Mouse (Mus musculus) intestine, embryonic 16.5 days (tissue): ENCODE results near the gene Scaf11. TPM values are rescaled to one million over a fixed set of nuclear protein-coding genes. Genes with fewer than 3 reads are reported as not detected.

Experiments
- ATAC-seq: fragments of 200-750 bp; cut with Nextera tagmentation; 2 replicates; pipeline ENCODE4 v1.8.0; 2017; ENCODE audit warnings: moderate TSS enrichment, moderate library complexity
- H3K27ac ChIP-seq: fragments of 300-500 bp; sonication (generic); 2 replicates; pipeline ENCODE4 v1.5.1; 2014; ENCODE audit warnings: mild to moderate bottlenecking, low read length
- H3K27me3 ChIP-seq: fragments of 300-500 bp; sonication (generic); replicated peaks from 2 replicates; pipeline ENCODE4 v1.6.1; 2014; ENCODE audit warnings: low read length, control low read depth, mixed read lengths; ENCODE audit not compliant: control insufficient read depth, insufficient read depth
- H3K36me3 ChIP-seq: fragments of 300-500 bp; sonication (generic); 2 replicates; pipeline ENCODE4 v1.6.1; 2014; ENCODE audit warnings: low read length, control low read depth; ENCODE audit not compliant: control insufficient read depth, insufficient read depth
- H3K4me1 ChIP-seq: fragments of 300-500 bp; sonication (generic); 2 replicates; pipeline ENCODE4 v1.6.1; 2014; ENCODE audit warnings: low read length, control low read depth, mixed read lengths; ENCODE audit not compliant: control insufficient read depth, insufficient read depth
- H3K4me2 ChIP-seq: fragments of 300-500 bp; sonication (generic); 2 replicates; pipeline ENCODE4 v1.6.1; 2014; ENCODE audit warnings: low read depth, low read length, control low read depth
- H3K4me3 ChIP-seq: fragments of 300-500 bp; sonication (generic); 2 replicates; pipeline ENCODE4 v1.5.1; 2014; ENCODE audit warnings: mild to moderate bottlenecking, low read length
- H3K9ac ChIP-seq: fragments of 300-500 bp; sonication (generic); 2 replicates; pipeline ENCODE4 v1.6.1; 2014; ENCODE audit warnings: low read depth, low read length
- H3K9me3 ChIP-seq: fragments of 300-500 bp; sonication (generic); 2 replicates; pipeline ENCODE4 v1.6.1; 2016; ENCODE audit warnings: low read length, control low read depth; ENCODE audit not compliant: control insufficient read depth
- WGBS: fragments of 180-500 bp; shearing (Covaris S2); extraction: QIAGEN DNeasy Blood & Tissue Kit; methylation state at CpG from one replicate; pipeline ENCODE4 v1.1.7; 2014; 5-methylcytosine and 5-hydroxymethylcytosine counted together
- polyA plus RNA-seq: library from polyadenylated mRNA; unstranded; fragments of >200 nt; fragmentation: Nextera tagmentation; extraction: Ambion mirVana; gene quantifications from 2 replicates; pipeline ENCODE4 v1.2.1, GENCODE M21; 2015

Gene Scaf11
- polyA plus RNA-seq, 1 experiment from 2014 or later, result 68.5 TPM

DNA sequence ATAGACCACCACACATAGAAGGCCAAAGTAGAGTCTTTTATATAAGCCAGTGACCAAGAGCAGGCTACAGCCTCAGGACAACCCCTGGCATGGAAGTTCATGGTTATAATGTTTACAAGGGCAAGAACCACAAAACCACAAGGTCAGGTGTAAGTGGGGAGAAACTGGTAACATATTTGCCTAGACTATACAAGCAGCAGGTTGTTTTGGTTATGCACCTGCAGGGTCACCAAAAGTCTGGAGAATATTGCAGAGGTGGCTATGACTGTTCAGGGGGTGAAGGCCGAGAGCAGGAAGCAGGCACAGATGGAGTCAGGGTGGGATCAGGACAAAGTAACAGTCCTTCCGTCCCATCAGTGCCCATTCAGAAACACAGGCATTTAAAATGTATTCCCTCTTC lies 7.7 kb upstream of the Scaf11 start:
- no peak overlapping the region for H3K4me3 ChIP-seq
- H3K36me3 ChIP-seq, result no peaks in the 10 kb centered on the region
- no peak for ATAC-seq
- no peaks in the 10 kb centered on the region for H3K9me3 ChIP-seq
- WGBS, result 73% methylated on average over 2 of the region's 2 CpGs
- H3K9ac ChIP-seq, result no peak overlapping the region
- no peak overlapping the region for H3K4me2 ChIP-seq
- H3K27ac ChIP-seq, result no peak overlapping the region
- H3K4me1 ChIP-seq, result no peaks in the 10 kb centered on the region
- H3K27me3 ChIP-seq, result no peaks in the 10 kb centered on the region

DNA sequence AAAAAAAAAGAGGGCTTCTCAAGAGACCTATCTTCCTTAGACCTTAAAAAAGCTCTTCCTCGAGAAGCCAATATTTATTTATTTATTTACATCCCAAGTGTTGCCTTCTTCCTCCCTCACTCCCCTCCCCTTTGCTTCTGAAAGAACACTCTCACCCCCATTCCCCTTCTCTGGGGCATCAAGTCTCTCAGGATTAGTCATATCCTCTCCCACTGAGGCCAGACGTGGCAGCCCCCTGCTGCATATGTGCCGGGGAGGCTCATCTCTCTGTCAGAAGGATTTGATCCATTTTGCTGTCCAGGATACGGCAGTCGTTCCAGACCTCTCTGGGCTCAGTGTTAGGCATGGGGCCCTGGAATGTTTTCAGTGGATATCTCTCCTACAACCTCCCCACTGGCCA lies 7.2 kb upstream of the Scaf11 start:
- ATAC-seq, result no peak
- Histone ChIP-seq H3K27ac (no peak overlapping the region), H3K9ac (no peak overlapping the region), H3K4me2 (no peak overlapping the region), H3K4me1 (no peaks in the 10 kb centered on the region), H3K36me3 (no peaks in the 10 kb centered on the region), H3K4me3 (no peak overlapping the region), H3K27me3 (no peaks in the 10 kb centered on the region), H3K9me3 (no peaks in the 10 kb centered on the region)
- 75% methylated on average over 5 of the region's 5 CpGs for WGBS

- no peak for ATAC-seq
- Histone ChIP-seq H3K27me3 (no peaks in the 10 kb centered on the region), H3K36me3 (no peaks in the 10 kb centered on the region), H3K4me1 (no peaks in the 10 kb centered on the region), H3K9me3 (no peaks in the 10 kb centered on the region), H3K4me3 (no peak overlapping the region), H3K4me2 (no peak overlapping the region), H3K27ac (no peak overlapping the region), H3K9ac (no peak overlapping the region)
- 90% methylated on average over 13 of the region's 13 CpGs for WGBS
These were observed 5.8 kb upstream of the Scaf11 start for GRCm38 (mm10) chr15:96466362-96466903.

DNA sequence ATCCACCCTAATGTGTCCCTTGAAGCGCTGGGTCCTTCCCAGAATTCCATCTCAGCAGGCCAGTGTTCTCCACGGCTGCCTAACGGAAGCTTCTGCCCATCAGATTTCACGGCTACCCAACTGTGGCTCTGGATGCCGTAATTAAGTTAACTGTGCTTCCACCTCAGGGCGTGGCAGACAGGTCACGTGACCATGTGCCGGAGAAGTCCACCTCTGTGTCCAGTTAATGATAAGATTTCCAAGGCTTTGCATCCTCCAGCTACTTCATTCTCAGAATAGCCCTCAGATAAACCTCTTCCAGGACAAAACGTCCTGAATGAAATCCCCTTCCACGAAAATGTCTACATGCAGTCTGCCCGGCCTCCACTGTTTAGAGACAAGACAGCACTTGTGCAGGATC lies 4.4 kb upstream of the Scaf11 start:
- 78% methylated on average over 11 of the region's 11 CpGs for WGBS
- Histone ChIP-seq H3K27ac (no peak overlapping the region), H3K4me1 (no peaks in the 10 kb centered on the region), H3K36me3 (no peaks in the 10 kb centered on the region), H3K9ac (no peak overlapping the region), H3K4me3 (no peak overlapping the region), H3K9me3 (no peaks in the 10 kb centered on the region), H3K4me2 (no peak overlapping the region), H3K27me3 (no peaks in the 10 kb centered on the region)
- ATAC-seq, result no peak

DNA sequence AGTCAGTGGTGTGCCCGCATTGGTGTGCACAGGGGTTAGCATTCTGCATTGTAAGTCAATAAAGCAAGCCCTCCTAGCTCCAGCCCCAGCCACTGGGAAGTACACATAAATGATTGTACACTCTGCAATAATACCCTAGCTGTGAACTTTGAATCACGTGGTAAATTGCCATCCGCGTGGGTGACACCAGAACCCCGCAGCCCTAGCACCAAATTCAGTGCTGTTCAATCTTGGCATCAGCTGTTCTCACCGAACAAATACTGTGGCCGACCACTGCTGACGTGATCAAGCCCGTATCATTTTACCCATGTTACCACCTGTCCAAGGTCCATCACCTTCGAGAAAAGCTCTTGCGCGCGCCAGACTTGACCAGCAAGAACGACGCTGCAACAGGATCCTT lies 3.2 kb upstream of the Scaf11 start:
- Histone ChIP-seq H3K4me1 (0 out of 2 replicates have a peak, but pooled peaks cover 2% of the 10 kb centered on the region), H3K9ac (no peak overlapping the region), H3K9me3 (no peaks in the 10 kb centered on the region), H3K27me3 (no peaks in the 10 kb centered on the region), H3K4me3 (no peak overlapping the region), H3K27ac (no peak overlapping the region), H3K4me2 (no peak overlapping the region), H3K36me3 (no peaks in the 10 kb centered on the region)
- no peak for ATAC-seq
- 95% methylated on average over 15 of the region's 15 CpGs for WGBS

GRCm38 (mm10) chr15:96462611-96463010 lies 2.0 kb upstream of the Scaf11 start:
- no peaks in the 10 kb centered on the region for H3K36me3 ChIP-seq
- H3K9ac ChIP-seq, result no peak overlapping the region
- H3K4me2 ChIP-seq, result no peak overlapping the region
- H3K4me3 ChIP-seq, result no peak overlapping the region
- H3K27me3 ChIP-seq, result no peaks in the 10 kb centered on the region
- 92% methylated on average over 3 of the region's 3 CpGs for WGBS
- H3K9me3 ChIP-seq, result no peaks in the 10 kb centered on the region
- ATAC-seq, result no peak
- no peak overlapping the region for H3K27ac ChIP-seq
- peaks cover 12% of the 10 kb centered on the region for H3K4me1 ChIP-seq

DNA sequence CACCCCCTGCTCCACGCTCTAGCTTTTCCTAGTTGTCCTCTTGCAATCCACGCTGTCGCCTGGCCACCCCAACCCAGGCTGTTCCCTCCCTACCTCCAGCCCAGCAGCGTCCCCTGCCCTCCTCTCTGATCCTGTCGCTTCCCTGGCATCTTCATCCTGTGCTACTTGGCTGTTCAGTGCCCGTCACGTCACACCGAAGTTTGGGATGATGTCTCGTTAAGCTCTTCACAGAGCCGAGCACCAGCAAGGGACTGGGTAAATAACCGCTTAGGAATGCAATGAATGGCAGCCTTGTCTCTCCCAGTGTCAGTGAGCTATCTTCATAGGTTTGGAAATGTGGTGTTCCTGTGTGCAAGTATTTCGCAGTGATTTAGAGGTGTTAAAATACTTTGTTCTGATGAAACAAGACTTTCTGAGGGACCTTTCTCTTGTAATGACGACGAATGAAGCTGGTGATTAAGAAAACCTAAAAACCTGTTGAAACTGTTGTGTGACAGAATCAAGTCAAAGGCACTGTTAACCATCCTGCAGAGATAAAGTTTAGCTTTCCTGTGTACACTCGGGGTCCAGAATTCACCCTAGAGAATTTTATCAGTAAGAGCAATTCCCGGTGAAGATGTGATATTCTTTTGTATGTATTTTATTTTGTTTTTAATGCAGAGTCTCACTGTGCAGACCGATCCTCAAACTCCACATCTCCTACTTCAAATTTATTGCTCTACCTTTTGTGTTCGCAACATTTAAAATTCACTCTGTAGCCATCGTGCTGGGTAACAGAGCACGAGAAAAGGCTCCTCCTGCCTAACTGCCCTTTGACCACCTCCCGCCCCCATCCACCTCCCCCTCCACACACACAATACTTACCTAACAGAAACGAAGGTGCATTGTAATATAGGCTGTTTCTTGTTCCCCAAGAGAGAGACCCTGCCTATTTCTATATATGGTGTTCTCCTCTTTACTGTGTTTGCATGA lies 1.2 kb upstream of the Scaf11 start:
- H3K9me3 ChIP-seq, result no peaks in the 10 kb centered on the region
- peak; percentile 20 for ATAC-seq

GRCm38 (mm10) chr15:96460451-96460729 lies 253 bp downstream of the Scaf11 start:
- Histone ChIP-seq H3K4me3 (peak overlapping the region; percentile 88), H3K36me3 (no peaks in the 10 kb centered on the region), H3K27ac (peak overlapping the region; percentile 100), H3K9ac (peak overlapping the region; percentile 98), H3K4me1 (peaks cover 24% of the 10 kb centered on the region), H3K4me2 (peak overlapping the region; percentile 60; the same call in 1 of the 2 replicates), H3K27me3 (no peaks in the 10 kb centered on the region), H3K9me3 (no peaks in the 10 kb centered on the region)
- WGBS, result under 1% methylated on average over 42 of the region's 50 CpGs
- ATAC-seq, result no peak; the same call in 1 of the 2 replicates

More for the DNA sequence above, 1.2 kb upstream of the Scaf11 start:
- peak overlapping the region; percentile 70 for H3K4me2 ChIP-seq
- peaks cover 15% of the 10 kb centered on the region for H3K4me1 ChIP-seq
- H3K27ac ChIP-seq, result peak overlapping the region; percentile 97
- no peaks in the 10 kb centered on the region for H3K36me3 ChIP-seq
- WGBS, result 8% methylated on average over 22 of the region's 22 CpGs
- no peaks in the 10 kb centered on the region for H3K27me3 ChIP-seq
- H3K9ac ChIP-seq, result peak overlapping the region; percentile 76
- peak overlapping the region; percentile 72 for H3K4me3 ChIP-seq

GRCm38 (mm10) chr15:96459741-96460450 lies 747 bp downstream of the Scaf11 start:
- no peaks in the 10 kb centered on the region for H3K9me3 ChIP-seq
- no peaks in the 10 kb centered on the region for H3K27me3 ChIP-seq
- H3K36me3 ChIP-seq, result no peaks in the 10 kb centered on the region
- peaks cover 27% of the 10 kb centered on the region for H3K4me1 ChIP-seq
- peak overlapping the region; percentile 98 for H3K9ac ChIP-seq
- peak overlapping the region; percentile 88 for H3K4me3 ChIP-seq
- WGBS, result under 1% methylated on average over 57 of the region's 71 CpGs
- H3K4me2 ChIP-seq, result peak overlapping the region; percentile 60
- peak; percentile 54 for ATAC-seq
- H3K27ac ChIP-seq, result peak overlapping the region; percentile 100
